Mouse (Mus musculus): Measurements from ENCODE around the gene Ache. TPM values are rescaled to one million over a fixed set of nuclear protein-coding genes. Genes with fewer than 3 reads are reported as not detected.

Ache gene
- polyA plus RNA-seq, 1 experiment from 2014 or later: 9.6 TPM

DNA sequence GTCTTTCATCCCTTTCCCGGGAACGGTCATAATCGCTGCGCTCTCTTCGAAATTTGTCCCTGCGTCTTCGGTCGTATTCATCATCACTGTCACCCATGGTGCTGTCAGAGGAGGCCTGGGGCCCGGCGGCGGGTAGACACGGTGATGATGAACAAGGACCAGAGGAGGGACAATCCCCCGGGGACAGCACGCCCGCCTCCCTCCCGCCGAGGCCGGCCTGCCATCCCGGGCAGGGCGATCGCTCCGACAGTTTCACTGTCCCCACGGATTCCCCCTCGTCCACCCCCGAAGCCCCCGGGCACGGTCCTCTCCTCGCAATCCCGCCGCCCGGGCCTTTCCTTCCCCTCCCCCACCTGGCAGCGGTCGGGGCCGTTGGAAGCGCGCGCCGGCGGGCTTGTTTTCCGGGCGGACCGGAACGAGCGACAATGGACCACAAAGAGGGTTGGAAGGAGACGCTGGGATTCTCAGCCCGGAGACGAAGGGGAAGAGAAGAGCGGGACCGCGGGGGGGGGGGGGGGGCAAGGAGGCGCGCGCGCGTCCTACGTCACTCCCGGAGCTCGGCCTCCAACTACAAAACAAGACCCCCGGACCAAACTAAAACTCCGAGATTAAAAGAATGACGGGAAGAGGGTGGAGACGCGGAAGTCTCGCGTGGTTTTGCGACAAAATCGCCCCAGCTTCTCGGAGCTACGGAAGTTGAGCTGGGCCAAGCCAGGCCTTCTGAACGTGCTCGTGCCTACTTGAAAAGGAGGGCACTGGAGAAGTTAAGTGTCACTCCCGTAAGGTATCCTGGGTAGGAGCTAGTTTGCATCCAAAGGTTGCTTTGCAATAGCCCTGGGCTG lies 20.0 kb downstream of the Ache start, which contains the start of gene Srrt:
TSS of gene Srrt (minus strand) at position 604 of the 842 bp plus-strand sequence.
- Histone ChIP-seq H3K27ac (ENCODE audit: low read depth, low read length) (peak within 1 kb of the TSS; percentile 97), H3K27me3 (replicated peaks; ENCODE audit: control insufficient read depth, insufficient read depth, low read length) (no peaks in the 10 kb centered on the region), H3K4me2 (replicated peaks; ENCODE audit: low read depth) (peak within 1 kb of the TSS; percentile 74), H3K9me3 (ENCODE audit: control insufficient read depth) (no peaks in the 10 kb centered on the region), H3K9ac (ENCODE audit: low read depth, low read length) (peak within 1 kb of the TSS; percentile 88), H3K36me3 (ENCODE audit: control insufficient read depth, insufficient read depth) (peaks cover 43% of the 10 kb centered on the region), H3K4me3 (ENCODE audit: low read depth, low read length) (peak within 1 kb of the TSS; percentile 94), H3K4me1 (replicated peaks; ENCODE audit: control insufficient read depth, insufficient read depth, low read length) (peaks cover 3% of the 10 kb centered on the region; the same call in 1 of the 2 replicates)
- no peak for TF ChIP-seq CTCF (IDR thresholded peaks at IDR 0.05; ENCODE audit: low read depth)
- WGBS: under 1% methylated on average over 71 of the region's 72 CpGs
- ATAC-seq: peak; percentile 84

DNA sequence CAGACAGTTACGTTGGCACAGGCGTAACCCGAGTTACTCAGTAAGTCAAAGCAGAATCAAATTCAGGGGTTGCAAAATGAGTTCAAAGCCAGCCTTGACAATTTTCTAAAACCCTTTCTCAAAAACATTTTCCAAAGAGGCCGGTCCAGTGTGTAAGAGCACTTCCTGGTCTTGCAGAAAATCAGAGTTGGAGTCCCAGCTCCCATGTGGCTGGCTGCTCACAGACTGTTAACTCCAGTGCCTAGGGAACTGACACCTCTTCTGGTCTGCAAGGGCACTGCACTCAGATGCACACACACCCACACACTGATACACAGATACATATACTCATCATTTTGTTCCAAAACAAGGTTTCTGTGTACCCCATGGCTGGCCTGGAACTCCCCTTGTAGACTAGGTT lies 21.0 kb downstream of the Ache start:
- H3K4me2 ChIP-seq (replicated peaks; ENCODE audit: low read depth): peak overlapping the region; percentile 74
- peak overlapping the region; percentile 88; the same call in 1 of the 2 replicates for H3K9ac ChIP-seq (ENCODE audit: low read depth, low read length)
- H3K4me3 ChIP-seq (ENCODE audit: low read depth, low read length): no peak overlapping the region
- 92% methylated on average over 4 of the region's 4 CpGs for WGBS
- H3K27ac ChIP-seq (ENCODE audit: low read depth, low read length): 0 out of 2 replicates have a peak overlapping the region, but pooled peaks have one; percentile 97
- peaks cover 10% of the 10 kb centered on the region; the same call in 1 of the 2 replicates for H3K4me1 ChIP-seq (replicated peaks; ENCODE audit: control insufficient read depth, insufficient read depth, low read length)
- peak; percentile 27 for TF ChIP-seq CTCF (IDR thresholded peaks at IDR 0.05; ENCODE audit: low read depth)
- no peak for ATAC-seq
- no peaks in the 10 kb centered on the region for H3K9me3 ChIP-seq (ENCODE audit: control insufficient read depth)
- peaks cover 33% of the 10 kb centered on the region for H3K36me3 ChIP-seq (ENCODE audit: control insufficient read depth, insufficient read depth)
- no peaks in the 10 kb centered on the region for H3K27me3 ChIP-seq (replicated peaks; ENCODE audit: control insufficient read depth, insufficient read depth, low read length)

DNA sequence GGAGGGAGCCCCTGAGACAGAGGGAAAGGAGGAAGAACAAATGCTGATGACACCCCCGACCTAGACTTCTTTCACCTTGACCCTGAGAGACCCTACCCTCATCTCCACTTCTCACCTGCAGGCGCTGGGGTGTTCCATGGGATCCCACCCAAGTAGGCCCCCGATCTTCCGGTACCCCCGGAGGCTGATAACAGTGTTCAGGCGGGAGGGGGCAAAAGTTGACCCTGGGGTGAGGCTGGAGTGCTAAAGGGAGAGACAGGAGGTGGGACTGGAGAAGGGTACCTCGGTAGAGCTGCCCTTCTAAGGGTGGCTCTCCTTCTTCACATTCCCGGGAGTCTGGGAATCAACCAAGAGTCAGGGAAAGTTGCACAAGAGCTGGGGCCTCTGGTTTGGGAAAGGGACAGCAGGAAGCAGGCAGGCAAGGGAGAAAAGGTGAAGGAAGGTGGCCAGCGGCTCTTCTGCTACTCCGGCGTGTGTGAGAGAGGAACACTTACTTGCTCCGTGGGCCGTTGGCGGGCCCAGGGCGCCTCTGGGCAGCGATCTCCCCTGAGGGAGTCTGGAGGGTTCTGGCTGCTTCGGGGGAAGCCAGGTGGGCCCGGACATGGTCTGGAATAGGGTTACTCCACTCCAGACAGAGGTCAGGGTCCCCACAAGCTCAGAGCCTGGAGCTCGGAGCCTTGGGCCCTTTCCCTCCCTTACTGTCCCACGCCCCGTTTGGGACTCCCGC lies 26.3 kb downstream of the Ache start:
- WGBS: under 1% methylated on average over 22 of the region's 22 CpGs
- H3K4me3 ChIP-seq (ENCODE audit: low read depth, low read length): peak overlapping the region; percentile 61
- peak overlapping the region; percentile 75 for H3K9ac ChIP-seq (ENCODE audit: low read depth, low read length)
- no peak for TF ChIP-seq CTCF (IDR thresholded peaks at IDR 0.05; ENCODE audit: low read depth)
- ATAC-seq: peak; percentile 11; the same call in 1 of the 2 replicates
- no peaks in the 10 kb centered on the region for H3K27me3 ChIP-seq (replicated peaks; ENCODE audit: control insufficient read depth, insufficient read depth, low read length)
- H3K27ac ChIP-seq (ENCODE audit: low read depth, low read length): peak overlapping the region; percentile 89
- H3K4me2 ChIP-seq (replicated peaks; ENCODE audit: low read depth): peak overlapping the region; percentile 86
- no peaks in the 10 kb centered on the region for H3K9me3 ChIP-seq (ENCODE audit: control insufficient read depth)
- H3K36me3 ChIP-seq (ENCODE audit: control insufficient read depth, insufficient read depth): peaks cover 22% of the 10 kb centered on the region
- peaks cover 28% of the 10 kb centered on the region for H3K4me1 ChIP-seq (replicated peaks; ENCODE audit: control insufficient read depth, insufficient read depth, low read length)

DNA sequence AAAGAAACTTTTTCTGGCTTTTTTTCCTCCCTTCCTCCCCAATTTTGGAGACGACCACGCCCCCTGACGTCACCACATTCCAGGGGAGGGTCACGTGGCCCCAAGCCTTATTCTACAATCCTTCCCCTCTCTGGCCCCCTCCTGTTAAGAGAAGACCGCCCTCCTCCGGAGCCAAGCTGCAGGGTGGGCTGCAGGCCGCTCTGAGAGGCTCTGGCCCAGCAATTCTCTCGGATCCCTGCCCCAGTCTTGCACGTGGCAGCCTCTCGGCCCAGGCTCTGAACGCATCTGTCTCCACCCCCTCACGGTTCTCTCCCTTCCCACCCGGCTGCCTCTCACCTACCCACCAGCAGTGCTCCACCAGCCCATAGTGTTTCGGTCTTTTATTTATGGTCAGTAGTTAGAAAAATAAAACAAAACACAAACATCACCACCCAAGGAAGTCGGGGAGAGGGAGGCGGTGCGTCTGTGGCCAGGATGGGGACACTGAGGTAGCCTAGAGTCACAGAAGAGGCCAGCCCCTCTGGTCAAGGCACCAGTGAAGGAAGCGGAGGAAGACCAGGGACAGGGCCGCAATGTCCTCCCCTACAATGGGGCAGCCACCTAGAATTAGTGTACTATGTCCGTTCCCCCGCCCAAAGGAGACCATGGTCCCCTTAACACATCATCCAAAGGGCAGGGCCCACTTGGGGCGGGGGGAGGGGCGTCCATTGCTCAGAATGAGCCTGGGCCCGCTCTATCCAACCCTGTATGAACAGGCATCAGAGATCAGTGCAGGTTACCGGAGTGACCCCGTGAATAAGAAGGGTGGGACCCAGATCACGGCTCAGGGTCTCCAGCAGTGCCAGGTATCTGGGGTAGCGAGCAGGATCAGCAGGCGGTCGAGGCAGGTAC lies 27.1 kb downstream of the Ache start, which contains the start of gene Trip6:
TSS of gene Trip6 (minus strand) at position 212 of the 891 bp plus-strand sequence.
- TF ChIP-seq CTCF (IDR thresholded peaks at IDR 0.05; ENCODE audit: low read depth): peak; percentile 53
- peak within 1 kb of the TSS; percentile 89 for H3K27ac ChIP-seq (ENCODE audit: low read depth, low read length)
- peak within 1 kb of the TSS; percentile 75 for H3K9ac ChIP-seq (ENCODE audit: low read depth, low read length)
- H3K4me2 ChIP-seq (replicated peaks; ENCODE audit: low read depth): peak within 1 kb of the TSS; percentile 86
- 19% methylated on average over 30 of the region's 30 CpGs for WGBS
- H3K4me1 ChIP-seq (replicated peaks; ENCODE audit: control insufficient read depth, insufficient read depth, low read length): peaks cover 28% of the 10 kb centered on the region
- H3K4me3 ChIP-seq (ENCODE audit: low read depth, low read length): peak within 1 kb of the TSS; percentile 61
- H3K27me3 ChIP-seq (replicated peaks; ENCODE audit: control insufficient read depth, insufficient read depth, low read length): no peaks in the 10 kb centered on the region
- peaks cover 14% of the 10 kb centered on the region for H3K36me3 ChIP-seq (ENCODE audit: control insufficient read depth, insufficient read depth)
- ATAC-seq: peak; percentile 65
- H3K9me3 ChIP-seq (ENCODE audit: control insufficient read depth): no peaks in the 10 kb centered on the region

DNA sequence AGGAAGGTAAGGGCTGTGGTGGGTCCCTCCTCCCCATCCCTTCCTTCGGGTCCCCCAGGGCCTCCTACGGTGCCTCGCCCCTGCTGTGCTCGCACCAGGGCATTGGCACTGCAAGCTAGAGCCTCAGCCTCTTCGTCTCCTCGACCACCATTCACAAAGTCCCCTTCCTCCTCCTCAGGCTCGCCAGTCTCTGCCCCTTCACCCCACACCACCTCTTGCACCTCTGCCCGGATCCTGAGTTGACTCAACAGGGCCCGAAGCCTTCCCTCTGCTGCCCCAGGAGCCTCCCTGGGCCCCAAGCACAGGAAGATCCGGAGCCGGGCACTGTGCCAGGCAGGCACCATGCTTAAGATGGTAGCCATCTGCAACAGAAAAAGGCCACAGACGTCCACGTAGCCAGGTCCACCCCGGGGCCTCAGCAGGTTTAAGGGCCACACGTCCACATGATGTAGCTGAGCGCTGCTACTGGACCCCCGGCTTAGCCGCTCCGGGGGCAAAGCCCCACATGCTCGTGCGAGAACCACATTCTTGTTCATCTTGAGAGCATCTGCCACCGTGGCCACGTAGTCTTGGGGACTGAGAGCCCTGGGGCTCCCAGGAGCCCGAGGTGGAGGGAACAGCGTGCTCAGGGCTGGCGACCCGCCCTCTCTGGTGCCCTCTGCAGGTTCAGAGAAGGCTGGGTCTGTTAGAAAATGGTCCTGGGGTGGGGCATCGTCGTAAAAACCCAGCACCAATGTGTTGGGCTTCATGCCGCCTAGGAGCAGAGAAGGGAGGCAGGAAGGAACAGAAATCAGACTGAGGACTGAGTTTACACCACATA lies 28.0 kb downstream of the Ache start:
- WGBS: 45% methylated on average over 30 of the region's 30 CpGs

More for the DNA sequence above, 28.0 kb downstream of the Ache start:
- H3K4me1 ChIP-seq (replicated peaks; ENCODE audit: control insufficient read depth, insufficient read depth, low read length): peaks cover 28% of the 10 kb centered on the region
- 0 out of 2 replicates have a peak, but pooled peaks have one; percentile 6 for ATAC-seq
- TF ChIP-seq CTCF (IDR thresholded peaks at IDR 0.05; ENCODE audit: low read depth): peak; percentile 79
- H3K9me3 ChIP-seq (ENCODE audit: control insufficient read depth): no peaks in the 10 kb centered on the region
- H3K4me3 ChIP-seq (ENCODE audit: low read depth, low read length): no peak overlapping the region
- peaks cover 6% of the 10 kb centered on the region for H3K36me3 ChIP-seq (ENCODE audit: control insufficient read depth, insufficient read depth)
- H3K4me2 ChIP-seq (replicated peaks; ENCODE audit: low read depth): peak overlapping the region; percentile 86
- peak overlapping the region; percentile 89; the same call in 1 of the 2 replicates for H3K27ac ChIP-seq (ENCODE audit: low read depth, low read length)
- no peak overlapping the region for H3K9ac ChIP-seq (ENCODE audit: low read depth, low read length)
- no peaks in the 10 kb centered on the region for H3K27me3 ChIP-seq (replicated peaks; ENCODE audit: control insufficient read depth, insufficient read depth, low read length)
